Mouse (Mus musculus): ENCODE measurements around the gene Mapk10.
"Not testable (repeated sequence)": the region's sequence is repeated elsewhere in the genome, so short reads cannot be mapped to it uniquely, and the experiment has no call there.

DNA sequence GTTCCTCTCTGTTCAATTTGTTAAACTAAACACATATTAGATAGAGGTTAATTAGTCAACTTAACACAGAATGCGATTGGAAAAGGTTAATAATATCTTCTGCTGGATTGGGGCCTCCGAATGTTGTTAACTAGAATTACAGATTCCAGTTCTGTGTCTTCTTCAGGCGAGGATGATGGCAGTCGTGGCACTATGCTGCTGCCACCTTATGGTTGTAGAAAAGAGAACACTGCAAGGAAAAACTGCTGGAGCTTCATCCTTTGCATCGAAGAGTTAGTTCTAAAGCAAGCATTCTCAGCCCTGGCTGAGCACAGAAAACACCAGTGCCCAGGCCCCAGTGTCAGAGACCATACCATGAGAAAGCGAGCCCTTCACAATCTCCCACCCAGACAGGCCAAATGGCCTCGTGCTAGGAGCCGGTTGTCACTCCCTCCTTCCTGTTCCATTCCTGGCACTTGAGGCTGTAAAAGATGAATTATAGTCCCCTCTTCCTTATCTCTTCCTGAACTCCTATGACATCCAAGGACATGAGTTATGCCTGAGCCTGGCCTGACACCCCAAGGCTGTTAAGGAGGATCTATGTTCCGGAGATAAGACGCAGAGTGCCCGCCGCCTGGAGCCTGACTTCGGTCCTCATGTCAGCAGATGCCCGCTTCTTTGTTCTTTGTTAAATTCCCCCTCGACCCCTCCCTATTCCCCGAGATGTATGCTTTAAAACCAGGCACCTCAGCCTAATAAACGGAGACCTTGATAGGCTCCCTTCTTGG, 267.1 kb downstream of the Mapk10 start:
- TF ChIP-seq CTCF (IDR thresholded peaks at IDR 0.05; ENCODE audit: extremely low read depth, insufficient read length, insufficient replicate concordance, low read depth, low read length); POLR2A (IDR thresholded peaks at IDR 0.05; ENCODE audit: low read depth, low read length): not testable (repeated sequence)

Measured in small intestine, adult 2 months (tissue).